25 mouse cellular contexts compared by ENCODE assay signal in genomic region chr16:35127270-35127669, GRCm38 (mm10). TPM values are rescaled to one million over a fixed set of nuclear protein-coding genes. Genes with fewer than 3 reads are reported as not detected.
DNase-seq lines count a peak whose midpoint lies in the region; ATAC-seq lines count a peak whose summit lies in the region.
"Had no signal": no experiment of that assay in that cellular context is flagged by ENCODE, and none has a peak within 500 bp of the region (broad histone marks: within the 10 kb centered on the region; RNA-seq: fewer than 3 reads in every experiment).

No protein-coding gene starts in this region.

- H3K4me1 ChIP-seq in limb, embryonic 12.5 days (replicated peaks), result peaks cover 7% of the 10 kb centered on the region
- peaks cover 13% of the 10 kb centered on the region for H3K4me1 ChIP-seq in limb, embryonic 10.5 days
- peaks cover 11% of the 10 kb centered on the region for H3K4me1 ChIP-seq in embryonic facial prominence, embryonic 10.5 days
- no peaks in the 10 kb centered on the region for H3K4me1 ChIP-seq in embryonic facial prominence, embryonic 15.5 days
- H3K4me1 ChIP-seq: forebrain, embryonic 12.5 days had no signal

- 71% methylated on average over 5 of the region's 5 CpGs for WGBS in limb, embryonic 12.5 days
- WGBS in limb, embryonic 10.5 days, result 83% methylated on average over 5 of the region's 5 CpGs
- WGBS in embryonic facial prominence, embryonic 10.5 days, result 69% methylated on average over 5 of the region's 5 CpGs
- 58% methylated on average over 5 of the region's 5 CpGs for WGBS in embryonic facial prominence, embryonic 15.5 days

- ATAC-seq in limb, embryonic 12.5 days (ENCODE audit: insufficient number of reproducible peaks, insufficient read depth, low FRiP score, low TSS enrichment, low read depth), result no peak
- no peak for ATAC-seq in embryonic facial prominence, embryonic 15.5 days (ENCODE audit: insufficient number of reproducible peaks, low FRiP score, low TSS enrichment, low read depth)
- ATAC-seq in frontal cortex, adult (ENCODE audit: low TSS enrichment), result no peak
- ATAC-seq: activated CD4-positive, CD25-positive, alpha-beta regulatory T cell, adult 4 months; CD4-positive, CD25-positive, alpha-beta regulatory T cell, adult 4 months; forebrain, embryonic 14.5 days; forebrain, embryonic 16.5 days; Patski had no signal

- H3K4me3 ChIP-seq in limb, embryonic 12.5 days (replicated peaks), result no peak overlapping the region
- no peak overlapping the region for H3K4me3 ChIP-seq in limb, embryonic 10.5 days
- no peak overlapping the region for H3K4me3 ChIP-seq in embryonic facial prominence, embryonic 10.5 days
- H3K4me3 ChIP-seq in embryonic facial prominence, embryonic 15.5 days (replicated peaks), result no peak overlapping the region
- H3K4me3 ChIP-seq: embryonic facial prominence, embryonic 12.5 days; erythroblast, embryonic 14.5 days; forebrain, embryonic 10.5 days; forebrain, embryonic 12.5 days had no signal

- no peak for DNase-seq in limb, embryonic 10.5 days (ENCODE audit: low spot score)
- peak; percentile 36 for DNase-seq in embryonic facial prominence, embryonic 10.5 days (ENCODE audit: low spot score)
- no peak for DNase-seq in cerebellum, adult 18-20 months
- DNase-seq: adrenal gland, adult 8-10 months; adrenal gland, postnatal 14 days; adrenal gland, postnatal 36 days; B cell, adult 2 months; cerebellum, adult 11 months; cerebellum, adult 2 months; cerebellum, adult 9-10 months; cerebellum, postnatal 10 days; cerebellum, postnatal 25 days had no signal

- H3K9ac ChIP-seq in limb, embryonic 12.5 days (replicated peaks), result no peak overlapping the region
- H3K9ac ChIP-seq in embryonic facial prominence, embryonic 15.5 days, result no peak overlapping the region
- H3K9ac ChIP-seq: embryonic facial prominence, embryonic 12.5 days; forebrain, embryonic 12.5 days had no signal

- no peaks in the 10 kb centered on the region for H3K27me3 ChIP-seq in limb, embryonic 12.5 days
- no peaks in the 10 kb centered on the region for H3K27me3 ChIP-seq in limb, embryonic 10.5 days (ENCODE audit: low read depth, poor library complexity, severe bottlenecking)
- 0 out of 2 replicates have a peak, but pooled peaks cover 4% of the 10 kb centered on the region for H3K27me3 ChIP-seq in embryonic facial prominence, embryonic 10.5 days (replicated peaks; ENCODE audit: low read depth, poor library complexity, severe bottlenecking)
- H3K27me3 ChIP-seq in embryonic facial prominence, embryonic 15.5 days, result no peaks in the 10 kb centered on the region
- H3K27me3 ChIP-seq: embryonic facial prominence, embryonic 12.5 days had no signal

- H3K27ac ChIP-seq in limb, embryonic 12.5 days, result 0 out of 2 replicates have a peak overlapping the region, but pooled peaks have one; percentile 5
- no peak overlapping the region for H3K27ac ChIP-seq in limb, embryonic 10.5 days
- no peak overlapping the region for H3K27ac ChIP-seq in embryonic facial prominence, embryonic 10.5 days (replicated peaks)
- H3K27ac ChIP-seq in embryonic facial prominence, embryonic 15.5 days (replicated peaks), result 0 out of 2 replicates have a peak overlapping the region, but pooled peaks have one; percentile 17
- H3K27ac ChIP-seq: embryonic facial prominence, embryonic 12.5 days; forebrain, embryonic 10.5 days; forebrain, embryonic 12.5 days had no signal

- no peaks in the 10 kb centered on the region for H3K9me3 ChIP-seq in limb, embryonic 12.5 days
- no peaks in the 10 kb centered on the region for H3K9me3 ChIP-seq in limb, embryonic 10.5 days (replicated peaks)
- no peaks in the 10 kb centered on the region for H3K9me3 ChIP-seq in embryonic facial prominence, embryonic 10.5 days
- H3K9me3 ChIP-seq in embryonic facial prominence, embryonic 15.5 days (replicated peaks), result no peaks in the 10 kb centered on the region
- H3K9me3 ChIP-seq: embryonic facial prominence, embryonic 12.5 days; forebrain, embryonic 10.5 days; forebrain, embryonic 12.5 days; G1E had no signal

- H3K36me3 ChIP-seq in limb, embryonic 12.5 days, result no peaks in the 10 kb centered on the region
- H3K36me3 ChIP-seq in limb, embryonic 10.5 days, result no peaks in the 10 kb centered on the region
- no peaks in the 10 kb centered on the region for H3K36me3 ChIP-seq in embryonic facial prominence, embryonic 10.5 days (replicated peaks)
- no peaks in the 10 kb centered on the region for H3K36me3 ChIP-seq in embryonic facial prominence, embryonic 15.5 days
- H3K36me3 ChIP-seq: embryonic facial prominence, embryonic 12.5 days; forebrain, embryonic 10.5 days; forebrain, embryonic 12.5 days; G1E had no signal

- no peak overlapping the region for H3K4me2 ChIP-seq in limb, embryonic 12.5 days
- no peak overlapping the region for H3K4me2 ChIP-seq in embryonic facial prominence, embryonic 15.5 days (replicated peaks)
- H3K4me2 ChIP-seq: embryonic facial prominence, embryonic 12.5 days; forebrain, embryonic 12.5 days had no signal

RNA-seq across cellular contexts. Expression of gene Adcy5, which starts 27.4 kb away (rescaled TPM):
- polyA plus RNA-seq in limb, embryonic 12.5 days (2016; fragmentation: Nextera tagmentation; extraction: Ambion mirVana), result 2.2 and 2.7 TPM in 2 replicates
- polyA plus RNA-seq in limb, embryonic 10.5 days (2016; fragmentation: Nextera tagmentation; extraction: Ambion mirVana), result 0.41 and 0.63 TPM in 2 replicates
- 0.48 and 0.70 TPM in 2 replicates for polyA plus RNA-seq in embryonic facial prominence, embryonic 10.5 days (2016; fragmentation: Nextera tagmentation; extraction: Ambion mirVana)
- polyA plus RNA-seq in embryonic facial prominence, embryonic 15.5 days (2015; fragmentation: Nextera tagmentation; extraction: Ambion mirVana), result 3.0 and 3.3 TPM in 2 replicates
- polyA plus RNA-seq: erythroblast, embryonic 14.5 days; G1E had no signal

Comparison
In these comparisons a context has a peak if more than half of its experiments do, and no peak if none do; other contexts are left out.
1. H3K27ac ChIP-seq: peak in limb, embryonic 12.5 days (single experiment) and embryonic facial prominence, embryonic 15.5 days (single experiment); none in limb, embryonic 10.5 days (single experiment) and embryonic facial prominence, embryonic 10.5 days (single experiment).